Mouse (Mus musculus): ENCODE measurements around the gene Bbs9. TPM values are rescaled to one million over a fixed set of nuclear protein-coding genes. Genes with fewer than 3 reads are reported as not detected.
A peak's percentile ranks its signal among the peaks of the same experiment; 100 is the strongest.

Bbs9 gene
- polyA plus RNA-seq, 1 experiment, result 8.0 TPM

DNA sequence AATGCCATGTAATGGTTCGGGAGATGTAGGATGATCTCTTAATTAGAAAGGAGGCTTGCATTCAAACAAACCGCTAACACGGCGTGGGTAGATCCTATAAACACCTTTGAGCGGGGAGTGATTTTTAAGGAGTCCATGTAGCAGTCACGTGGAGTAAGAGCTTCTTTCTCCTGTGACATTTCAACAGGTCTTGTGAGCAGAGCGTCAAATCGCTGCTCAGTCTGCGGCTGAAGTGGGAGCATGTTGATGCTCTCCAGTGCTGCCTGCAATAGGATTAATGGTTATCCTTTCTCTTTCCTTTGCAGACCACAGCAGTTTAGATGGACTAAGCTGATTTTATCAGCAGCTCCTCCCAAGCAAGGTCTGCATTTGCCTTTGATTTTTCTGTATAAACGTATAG, 750 bp downstream of the Bbs9 start:
- 5% methylated on average over 10 of the region's 10 CpGs for WGBS
- TF ChIP-seq POLR2A (IDR thresholded peaks at IDR 0.05; ENCODE audit: borderline replicate concordance, control insufficient read depth, low read depth, low read length) (no peak), CTCF (IDR thresholded peaks at IDR 0.05; ENCODE audit: control insufficient read depth, insufficient read depth, low read length) (no peak)
- peaks cover 1% of the 10 kb centered on the region; the same call in 1 of the 2 replicates for H3K4me1 ChIP-seq (ENCODE audit: control insufficient read depth, insufficient read depth, low read length)
- H3K27ac ChIP-seq (ENCODE audit: control insufficient read depth, insufficient read depth, low read depth, low read length, poor library complexity), result no peak overlapping the region
- peak overlapping the region; percentile 84 for H3K4me3 ChIP-seq (replicated peaks; ENCODE audit: control insufficient read depth, low read depth, low read length)

DNA sequence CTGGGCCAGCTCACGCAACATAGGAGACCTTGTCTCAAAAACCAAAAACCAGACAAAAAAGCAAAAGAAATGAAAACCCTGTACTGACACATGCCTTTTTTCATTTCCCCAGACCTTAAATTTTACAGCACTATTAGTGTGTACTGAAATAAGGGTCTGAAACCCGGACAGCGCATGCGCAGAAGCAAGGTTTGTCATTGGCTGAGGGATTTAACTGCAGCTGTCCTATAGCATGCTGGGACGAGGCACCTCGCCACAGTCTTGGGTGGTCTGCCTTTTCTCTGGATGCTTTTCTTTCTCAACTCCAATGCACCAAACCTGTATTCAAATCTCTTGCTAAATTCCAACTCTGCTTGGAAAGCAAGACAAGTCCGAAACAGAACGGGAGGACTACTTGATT, 3.4 kb downstream of the Bbs9 start:
- no peak overlapping the region for H3K27ac ChIP-seq (ENCODE audit: control insufficient read depth, insufficient read depth, low read depth, low read length, poor library complexity)
- 92% methylated on average over 8 of the region's 8 CpGs for WGBS
- H3K4me3 ChIP-seq (replicated peaks; ENCODE audit: control insufficient read depth, low read depth, low read length), result no peak overlapping the region
- H3K4me1 ChIP-seq (ENCODE audit: control insufficient read depth, insufficient read depth, low read length), result no peaks in the 10 kb centered on the region
- TF ChIP-seq POLR2A (IDR thresholded peaks at IDR 0.05; ENCODE audit: borderline replicate concordance, control insufficient read depth, low read depth, low read length), result no peak
- no peak for TF ChIP-seq CTCF (IDR thresholded peaks at IDR 0.05; ENCODE audit: control insufficient read depth, insufficient read depth, low read length)

DNA sequence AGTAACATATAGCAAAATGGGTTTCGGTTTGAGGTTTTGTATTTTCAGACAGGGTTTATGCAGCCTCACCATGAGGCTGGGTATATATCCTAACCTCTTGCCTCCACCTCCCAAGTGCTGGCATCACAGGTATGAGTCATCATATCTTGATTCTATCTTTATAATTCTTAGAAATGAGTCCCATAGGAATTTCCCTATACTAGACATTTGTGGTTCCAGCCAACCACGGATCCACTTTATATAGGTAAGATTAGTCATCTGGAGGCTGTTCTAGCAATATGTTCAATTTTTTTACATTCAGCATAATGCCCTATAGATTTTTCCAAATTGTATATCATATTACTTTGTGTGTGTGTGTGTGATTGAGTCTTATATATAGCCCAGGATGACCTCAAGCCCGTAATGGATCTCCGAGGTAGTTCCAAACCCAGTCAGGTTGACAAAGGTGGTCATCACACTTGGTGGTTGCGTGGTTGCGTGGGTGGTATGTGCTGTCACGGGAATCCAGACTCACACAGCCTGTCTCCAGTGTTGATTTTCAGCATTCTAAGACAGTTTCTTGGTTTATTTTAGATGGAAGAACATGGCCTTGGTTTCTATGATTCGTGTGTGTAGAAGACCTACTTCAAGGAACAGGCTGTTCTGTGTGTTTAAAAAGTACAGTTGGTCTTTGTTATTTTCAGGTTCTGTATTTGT, 8.5 kb downstream of the Bbs9 start:
- H3K4me3 ChIP-seq (replicated peaks; ENCODE audit: control insufficient read depth, low read depth, low read length), result no peak overlapping the region
- H3K4me1 ChIP-seq (ENCODE audit: control insufficient read depth, insufficient read depth, low read length), result no peaks in the 10 kb centered on the region; the same call in 1 of the 2 replicates
- H3K27ac ChIP-seq (ENCODE audit: control insufficient read depth, insufficient read depth, low read depth, low read length, poor library complexity), result no peak overlapping the region
- TF ChIP-seq CTCF (IDR thresholded peaks at IDR 0.05; ENCODE audit: control insufficient read depth, insufficient read depth, low read length) (no peak), POLR2A (IDR thresholded peaks at IDR 0.05; ENCODE audit: borderline replicate concordance, control insufficient read depth, low read depth, low read length) (no peak)
- WGBS, result 86% methylated on average over 8 of the region's 8 CpGs

DNA sequence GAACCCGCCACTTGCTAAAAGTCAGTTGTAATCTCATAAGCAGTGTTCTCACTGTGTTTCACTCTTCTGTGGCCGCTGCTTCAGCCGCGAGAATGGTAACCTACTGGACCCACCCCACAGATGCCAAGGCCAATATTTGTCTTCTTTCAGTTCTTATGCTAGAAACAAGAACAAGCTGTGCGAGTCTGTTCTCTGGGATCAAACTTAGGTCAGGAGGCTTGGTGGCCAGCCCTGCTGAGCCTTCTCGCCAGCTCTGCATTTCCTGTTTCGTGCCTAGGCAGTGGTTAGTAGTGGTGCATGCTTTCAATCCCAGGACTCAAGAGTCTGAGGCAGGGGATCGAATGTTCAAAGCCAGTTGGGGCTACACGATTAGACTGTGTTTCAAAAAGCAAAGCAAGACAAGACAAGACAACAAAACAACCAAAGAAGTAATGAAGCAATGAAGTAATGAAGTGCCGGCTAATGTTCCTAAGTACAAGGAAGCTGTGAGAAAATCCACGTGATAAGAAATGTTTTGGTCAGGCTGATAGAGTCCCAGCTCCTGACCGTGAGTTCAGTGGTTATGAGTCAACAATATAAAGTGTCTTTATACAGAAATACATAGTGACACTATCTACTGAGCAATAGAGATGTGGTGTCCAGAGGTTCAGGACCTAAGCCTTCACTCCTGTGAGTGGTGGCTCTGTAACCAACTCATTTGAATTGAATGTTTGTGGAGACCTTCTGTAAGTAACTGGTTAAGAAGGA, 9.2 kb downstream of the Bbs9 start:
- 73% methylated on average over 12 of the region's 12 CpGs for WGBS
- Histone ChIP-seq H3K27ac (ENCODE audit: control insufficient read depth, insufficient read depth, low read depth, low read length, poor library complexity) (no peak overlapping the region), H3K4me1 (ENCODE audit: control insufficient read depth, insufficient read depth, low read length) (no peaks in the 10 kb centered on the region; the same call in 1 of the 2 replicates), H3K4me3 (replicated peaks; ENCODE audit: control insufficient read depth, low read depth, low read length) (no peak overlapping the region)
- TF ChIP-seq CTCF (IDR thresholded peaks at IDR 0.05; ENCODE audit: control insufficient read depth, insufficient read depth, low read length) (no peak), POLR2A (IDR thresholded peaks at IDR 0.05; ENCODE audit: borderline replicate concordance, control insufficient read depth, low read depth, low read length) (no peak)

DNA sequence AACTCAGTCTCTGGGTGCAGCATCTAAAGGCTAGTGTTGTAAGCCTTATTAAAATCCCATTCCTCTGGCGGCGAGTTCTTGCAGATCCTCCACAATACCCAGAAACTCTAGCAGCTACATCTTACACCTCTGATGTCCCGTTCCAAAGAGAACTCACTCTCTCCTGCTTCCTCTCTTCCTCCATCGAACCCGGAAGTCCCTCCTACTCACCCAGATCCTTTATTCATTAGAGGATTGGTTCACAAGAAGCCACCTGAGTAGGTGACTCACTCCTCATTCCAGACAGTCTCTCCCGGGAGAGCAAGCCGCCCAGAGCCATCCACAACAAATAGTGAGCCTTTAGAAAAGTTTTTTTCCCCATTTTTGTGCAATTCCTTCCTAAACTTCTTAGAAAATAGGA, 10.7 kb downstream of the Bbs9 start:
- no peak for TF ChIP-seq CTCF (IDR thresholded peaks at IDR 0.05; ENCODE audit: control insufficient read depth, insufficient read depth, low read length)
- WGBS, result 71% methylated on average over 7 of the region's 7 CpGs
- Histone ChIP-seq H3K4me1 (ENCODE audit: control insufficient read depth, insufficient read depth, low read length) (no peaks in the 10 kb centered on the region; the same call in 1 of the 2 replicates), H3K4me3 (replicated peaks; ENCODE audit: control insufficient read depth, low read depth, low read length) (no peak overlapping the region), H3K27ac (ENCODE audit: control insufficient read depth, insufficient read depth, low read depth, low read length, poor library complexity) (no peak overlapping the region)

DNA sequence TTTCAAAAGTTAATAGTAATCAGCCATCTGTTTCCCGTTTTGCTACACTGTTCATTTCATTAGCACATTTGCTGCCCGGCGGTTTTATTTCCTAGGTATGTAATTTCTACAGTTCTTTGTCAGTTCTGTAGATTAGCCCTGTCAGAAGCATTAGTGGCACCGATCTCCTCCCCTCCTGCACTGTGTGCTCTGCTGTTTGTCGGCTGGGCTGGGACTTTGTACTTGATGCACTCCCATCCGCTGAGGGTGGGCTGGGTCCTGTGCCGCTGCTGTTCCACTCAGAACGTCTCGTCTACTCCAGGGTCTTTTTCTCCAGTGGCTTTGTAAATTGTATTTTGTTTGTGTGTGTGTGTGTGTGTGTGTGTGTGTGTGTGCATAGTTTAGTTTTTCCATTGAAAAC, 13.4 kb downstream of the Bbs9 start:
- 87% methylated on average over 9 of the region's 9 CpGs for WGBS
- Histone ChIP-seq H3K4me1 (ENCODE audit: control insufficient read depth, insufficient read depth, low read length) (no peaks in the 10 kb centered on the region; the same call in 1 of the 2 replicates), H3K27ac (ENCODE audit: control insufficient read depth, insufficient read depth, low read depth, low read length, poor library complexity) (no peak overlapping the region), H3K4me3 (replicated peaks; ENCODE audit: control insufficient read depth, low read depth, low read length) (no peak overlapping the region)
- TF ChIP-seq CTCF (IDR thresholded peaks at IDR 0.05; ENCODE audit: control insufficient read depth, insufficient read depth, low read length) (no peak), POLR2A (IDR thresholded peaks at IDR 0.05; ENCODE audit: borderline replicate concordance, control insufficient read depth, low read depth, low read length) (no peak)

DNA sequence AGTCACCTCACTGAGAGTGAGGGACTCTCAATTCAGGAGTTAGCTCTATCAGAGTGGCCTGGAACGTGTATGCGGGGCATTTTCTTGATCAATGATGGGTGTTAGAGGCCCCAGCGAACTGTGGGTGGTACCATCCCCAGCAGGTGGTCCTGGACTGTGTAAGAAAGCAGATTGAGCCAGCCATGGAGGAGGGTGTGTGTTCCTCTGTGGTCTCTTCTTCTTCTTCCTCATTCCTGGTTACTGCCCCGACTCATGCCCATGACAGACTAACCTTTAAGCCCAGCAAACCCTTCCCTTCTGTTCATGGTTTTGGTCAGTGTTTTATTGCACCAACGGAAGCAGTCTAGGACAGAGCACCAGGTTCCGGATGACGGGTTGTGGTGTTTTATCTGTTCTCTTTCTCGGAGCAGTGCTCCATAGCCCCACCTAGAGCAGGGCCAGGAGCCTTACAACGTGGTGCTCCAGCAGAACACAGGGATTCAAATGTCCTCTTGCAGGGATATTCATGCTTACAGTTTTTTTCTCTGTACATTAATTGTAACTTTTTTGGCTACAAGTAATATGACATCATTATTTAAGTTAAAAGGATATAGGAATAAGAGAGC, 18.8 kb downstream of the Bbs9 start:
- 0 out of 2 replicates have a peak overlapping the region, but pooled peaks have one; percentile 24 for H3K27ac ChIP-seq (ENCODE audit: control insufficient read depth, insufficient read depth, low read depth, low read length, poor library complexity)
- no peak overlapping the region for H3K4me3 ChIP-seq (replicated peaks; ENCODE audit: control insufficient read depth, low read depth, low read length)
- TF ChIP-seq POLR2A (IDR thresholded peaks at IDR 0.05; ENCODE audit: borderline replicate concordance, control insufficient read depth, low read depth, low read length) (no peak), CTCF (IDR thresholded peaks at IDR 0.05; ENCODE audit: control insufficient read depth, insufficient read depth, low read length) (peak; percentile 28; the same call in 1 of the 2 replicates)
- H3K4me1 ChIP-seq (ENCODE audit: control insufficient read depth, insufficient read depth, low read length), result no peaks in the 10 kb centered on the region
- WGBS, result 70% methylated on average over 9 of the region's 9 CpGs

DNA sequence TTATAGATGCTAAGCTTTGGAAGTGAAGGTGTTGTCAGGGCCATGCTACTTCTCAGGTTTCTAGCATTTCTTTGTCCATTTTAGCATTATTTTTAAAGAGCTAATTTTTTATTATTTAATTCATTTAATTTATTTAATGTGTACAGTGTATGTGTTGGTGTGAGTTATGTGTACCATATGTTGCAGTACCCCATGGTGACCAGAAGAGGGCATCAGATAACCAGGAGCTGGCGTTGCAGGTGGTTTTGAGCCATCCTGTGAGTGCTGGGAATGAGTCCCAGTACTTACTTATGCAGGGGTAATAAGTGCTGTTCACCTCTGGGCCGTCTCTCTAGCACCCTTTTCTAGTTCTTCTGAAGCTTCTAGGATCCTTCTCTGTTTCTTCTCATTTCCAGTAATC, 19.6 kb downstream of the Bbs9 start:
- 81% methylated on average over 2 of the region's 2 CpGs for WGBS
- TF ChIP-seq POLR2A (IDR thresholded peaks at IDR 0.05; ENCODE audit: borderline replicate concordance, control insufficient read depth, low read depth, low read length) (no peak), CTCF (IDR thresholded peaks at IDR 0.05; ENCODE audit: control insufficient read depth, insufficient read depth, low read length) (peak; percentile 20; the same call in 1 of the 2 replicates)
- no peak overlapping the region for H3K4me3 ChIP-seq (replicated peaks; ENCODE audit: control insufficient read depth, low read depth, low read length)
- H3K27ac ChIP-seq (ENCODE audit: control insufficient read depth, insufficient read depth, low read depth, low read length, poor library complexity), result no peak overlapping the region
- H3K4me1 ChIP-seq (ENCODE audit: control insufficient read depth, insufficient read depth, low read length), result no peaks in the 10 kb centered on the region
